Mouse (Mus musculus): ENCODE measurements at regions not wholly inside any gene's neighbourhood (a gene's known extent, or its start where the extent isn't known, plus 50 kb on each side); places are given as distances from the start of the nearest gene placed in this dataset.
A peak's percentile ranks its signal among the peaks of the same experiment; 100 is the strongest.

GRCm38 (mm10) chr3:131921161-131921560, 163.9 kb upstream of the Dkk2 start:
- peak; percentile 16; the same call in 1 of the 2 replicates for TF ChIP-seq CTCF (IDR thresholded peaks at IDR 0.05; ENCODE audit: extremely low read depth, insufficient read depth, low read length)
- no peak for TF ChIP-seq POLR2A (IDR thresholded peaks at IDR 0.05; ENCODE audit: extremely low read depth, insufficient read depth, low read length)
